Mouse (Mus musculus) G1E (cell line): ENCODE data around the gene Sycp2.

ENCODE experiments used
- CTCF ChIP-seq: IDR thresholded peaks from 2 replicates; pipeline ENCODE4 v1.5.1; 2012; ENCODE audit warnings: low read depth, low read length, inconsistent platforms, mixed read lengths
- GATA1 ChIP-seq: IDR thresholded peaks from 2 replicates; pipeline ENCODE4 v1.6.1; 2012; ENCODE audit warnings: borderline replicate concordance, low read length, inconsistent platforms, mixed read lengths
- POLR2AphosphoS5 ChIP-seq: IDR thresholded peaks from 2 replicates; pipeline ENCODE4 v1.6.1; 2012; ENCODE audit warnings: low read depth, low read length, inconsistent platforms; ENCODE audit not compliant: insufficient replicate concordance
- TAL1 ChIP-seq: conservative IDR thresholded peaks from 2 replicates; pipeline ENCODE4 v1.6.1; 2012; ENCODE audit warnings: low read depth, low read length, inconsistent platforms, mixed read lengths

DNA sequence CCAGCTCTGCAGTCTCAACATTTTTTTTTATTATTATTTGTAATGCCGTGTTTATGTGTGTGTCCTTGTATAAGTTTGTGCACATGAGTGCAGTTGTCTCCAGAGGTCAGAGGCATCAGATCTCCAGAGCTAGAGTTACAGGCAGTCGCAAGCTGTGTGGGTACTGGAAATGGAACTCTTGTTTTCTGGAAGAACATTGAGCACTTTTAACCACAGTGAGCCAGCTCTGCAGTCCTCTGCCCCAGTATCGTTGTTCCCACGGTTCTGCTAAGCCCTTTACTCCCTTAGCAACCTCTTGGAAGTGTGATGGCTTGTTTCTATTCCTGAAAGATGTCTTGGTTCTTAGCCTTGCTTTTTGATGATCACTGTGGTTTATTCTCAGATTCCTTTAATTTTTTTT, 41.9 kb upstream of the Sycp2 start:
- TF ChIP-seq CTCF (no peak), GATA1 (no peak), TAL1 (no peak), POLR2AphosphoS5 (no peak)
